Mouse (Mus musculus): Measurements from ENCODE around the gene Eppin. TPM values are rescaled to one million over a fixed set of nuclear protein-coding genes. Genes with fewer than 3 reads are reported as not detected.

Eppin gene
- total and polyA plus RNA-seq, 2 experiments: not detected

GRCm38 (mm10) chr2:164558426-164558825, 35.0 kb downstream of the Eppin start:
- peaks cover 5% of the 10 kb centered on the region for H3K4me1 ChIP-seq (ENCODE audit: control insufficient read depth, insufficient read depth, low read length)
- H3K4me3 ChIP-seq (ENCODE audit: insufficient read depth, low read depth, low read length): no peak overlapping the region
- H3K9ac ChIP-seq (ENCODE audit: low read depth, low read length): no peak overlapping the region
- H3K36me3 ChIP-seq (ENCODE audit: control insufficient read depth, insufficient read depth, low read length): no peaks in the 10 kb centered on the region
- H3K27ac ChIP-seq (replicated peaks; ENCODE audit: insufficient read depth, low read depth, low read length): no peak overlapping the region
- DNase-seq (ENCODE audit: extremely low read depth, low read depth, low spot score): no peak
- no peaks in the 10 kb centered on the region for H3K79me2 ChIP-seq (ENCODE audit: control insufficient read depth, insufficient read depth, low read length)
- TF ChIP-seq CTCF (IDR thresholded peaks at IDR 0.05; ENCODE audit: low read depth, low read length) (no peak), POLR2A (IDR thresholded peaks at IDR 0.05; ENCODE audit: extremely low read depth, insufficient read depth, low read length) (no peak)
- 66% methylated on average over 8 of the region's 8 CpGs for WGBS
- H3K27me3 ChIP-seq (ENCODE audit: control insufficient read depth, insufficient read depth, low read length): no peaks in the 10 kb centered on the region

DNA sequence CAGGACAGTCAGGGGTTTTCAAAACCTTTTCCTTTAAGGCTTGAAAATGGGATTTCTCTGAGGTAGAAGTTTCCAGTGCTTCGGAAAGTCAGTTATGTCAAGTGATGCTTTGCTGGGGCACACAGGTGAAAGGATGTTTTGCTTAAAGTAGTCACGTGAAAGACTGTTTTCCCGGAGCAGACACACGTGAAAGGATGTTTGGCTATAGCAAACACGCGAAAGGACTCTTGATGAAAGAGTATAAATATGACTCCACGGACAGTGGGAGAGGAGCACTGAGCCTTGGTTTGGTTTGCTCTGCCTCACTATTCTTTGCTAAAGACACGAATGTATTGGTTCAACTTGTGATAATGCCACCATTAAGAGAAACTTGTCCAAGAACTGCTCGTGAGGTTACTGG, 41.9 kb downstream of the Eppin start:
- 81% methylated on average over 9 of the region's 9 CpGs for WGBS
- Histone ChIP-seq H3K4me3 (ENCODE audit: insufficient read depth, low read depth, low read length) (no peak overlapping the region), H3K27me3 (ENCODE audit: control insufficient read depth, insufficient read depth, low read length) (peaks cover 6% of the 10 kb centered on the region; the same call in 1 of the 2 replicates), H3K4me1 (ENCODE audit: control insufficient read depth, insufficient read depth, low read length) (no peaks in the 10 kb centered on the region), H3K36me3 (ENCODE audit: control insufficient read depth, insufficient read depth, low read length) (no peaks in the 10 kb centered on the region), H3K27ac (replicated peaks; ENCODE audit: insufficient read depth, low read depth, low read length) (no peak overlapping the region), H3K79me2 (ENCODE audit: control insufficient read depth, insufficient read depth, low read length) (no peaks in the 10 kb centered on the region), H3K9ac (ENCODE audit: low read depth, low read length) (no peak overlapping the region)
- no peak for TF ChIP-seq POLR2A (IDR thresholded peaks at IDR 0.05; ENCODE audit: extremely low read depth, insufficient read depth, low read length)
- TF ChIP-seq CTCF (IDR thresholded peaks at IDR 0.05; ENCODE audit: low read depth, low read length): no peak
- DNase-seq (ENCODE audit: extremely low read depth, low read depth, low spot score): no peak

- no peak for DNase-seq (ENCODE audit: extremely low read depth, low read depth, low spot score)
- Histone ChIP-seq H3K9ac (ENCODE audit: low read depth, low read length) (no peak overlapping the region), H3K4me3 (ENCODE audit: insufficient read depth, low read depth, low read length) (no peak overlapping the region), H3K27ac (replicated peaks; ENCODE audit: insufficient read depth, low read depth, low read length) (no peak overlapping the region), H3K36me3 (ENCODE audit: control insufficient read depth, insufficient read depth, low read length) (no peaks in the 10 kb centered on the region), H3K27me3 (ENCODE audit: control insufficient read depth, insufficient read depth, low read length) (peaks cover 6% of the 10 kb centered on the region; the same call in 1 of the 2 replicates), H3K79me2 (ENCODE audit: control insufficient read depth, insufficient read depth, low read length) (no peaks in the 10 kb centered on the region), H3K4me1 (ENCODE audit: control insufficient read depth, insufficient read depth, low read length) (no peaks in the 10 kb centered on the region)
- no peak for TF ChIP-seq POLR2A (IDR thresholded peaks at IDR 0.05; ENCODE audit: extremely low read depth, insufficient read depth, low read length)
- no peak for TF ChIP-seq CTCF (IDR thresholded peaks at IDR 0.05; ENCODE audit: low read depth, low read length)
- WGBS: 80% methylated on average over 2 of the region's 2 CpGs
Observed at GRCm38 (mm10) chr2:164550895-164551269, 42.5 kb downstream of the Eppin start.

DNA sequence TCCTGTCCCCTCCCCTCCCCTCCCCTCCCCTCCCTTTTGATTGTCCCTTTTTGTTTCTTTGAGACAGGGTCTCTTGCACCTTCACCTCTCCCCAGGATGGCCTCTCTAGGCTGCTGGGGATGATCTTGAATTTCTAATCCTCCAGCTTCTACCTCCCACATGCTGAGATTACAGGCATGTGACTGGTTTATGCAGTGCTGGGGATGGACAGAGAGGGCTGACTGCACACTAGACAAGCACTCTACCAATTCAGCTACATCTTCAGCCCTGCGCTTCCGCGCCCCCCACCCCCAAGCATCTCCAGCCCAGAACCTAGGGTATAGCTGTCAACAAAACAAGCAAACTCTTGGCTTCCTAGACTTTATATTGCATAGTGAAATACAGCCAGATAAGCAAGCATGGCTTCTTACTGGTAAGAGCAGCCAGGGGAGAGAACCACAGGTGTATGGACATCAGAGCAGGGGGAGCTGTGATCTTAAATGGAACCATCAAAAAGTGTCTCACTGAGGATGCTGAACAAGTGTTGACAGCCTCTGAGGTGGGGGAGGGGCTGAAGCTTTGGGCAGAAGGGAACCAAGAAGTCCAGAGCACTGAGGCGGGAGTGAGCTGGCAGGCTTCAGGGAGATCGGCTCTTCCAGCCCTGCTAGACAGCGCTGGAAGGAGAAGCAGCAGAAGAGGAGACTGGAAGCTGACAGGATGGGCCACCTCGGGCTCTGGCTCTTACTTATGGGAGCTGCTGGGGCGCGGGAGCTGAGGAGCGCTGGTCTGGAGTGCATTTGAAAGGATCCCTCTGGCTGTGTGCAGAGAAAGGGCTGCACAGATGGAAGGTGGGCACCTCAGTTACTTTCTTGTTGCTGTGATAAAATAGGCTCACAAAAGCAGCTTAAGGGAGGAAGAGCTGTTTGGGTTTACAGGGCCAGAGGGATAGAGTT, 43.2 kb downstream of the Eppin start:
- no peak for DNase-seq (ENCODE audit: extremely low read depth, low read depth, low spot score)
- H3K27me3 ChIP-seq (ENCODE audit: control insufficient read depth, insufficient read depth, low read length): peaks cover 6% of the 10 kb centered on the region; the same call in 1 of the 2 replicates
- H3K36me3 ChIP-seq (ENCODE audit: control insufficient read depth, insufficient read depth, low read length): no peaks in the 10 kb centered on the region
- TF ChIP-seq POLR2A (IDR thresholded peaks at IDR 0.05; ENCODE audit: extremely low read depth, insufficient read depth, low read length) (no peak), CTCF (IDR thresholded peaks at IDR 0.05; ENCODE audit: low read depth, low read length) (no peak)
- WGBS: 29% methylated on average over 10 of the region's 10 CpGs
- H3K4me1 ChIP-seq (ENCODE audit: control insufficient read depth, insufficient read depth, low read length): no peaks in the 10 kb centered on the region
- H3K79me2 ChIP-seq (ENCODE audit: control insufficient read depth, insufficient read depth, low read length): no peaks in the 10 kb centered on the region
- H3K4me3 ChIP-seq (ENCODE audit: insufficient read depth, low read depth, low read length): no peak overlapping the region
- no peak overlapping the region for H3K27ac ChIP-seq (replicated peaks; ENCODE audit: insufficient read depth, low read depth, low read length)
- no peak overlapping the region for H3K9ac ChIP-seq (ENCODE audit: low read depth, low read length)

GRCm38 (mm10) chr2:164549338-164549737, 44.1 kb downstream of the Eppin start:
- TF ChIP-seq POLR2A (IDR thresholded peaks at IDR 0.05; ENCODE audit: extremely low read depth, insufficient read depth, low read length) (no peak), CTCF (IDR thresholded peaks at IDR 0.05; ENCODE audit: low read depth, low read length) (no peak)
- no peak overlapping the region for H3K9ac ChIP-seq (ENCODE audit: low read depth, low read length)
- no peaks in the 10 kb centered on the region for H3K36me3 ChIP-seq (ENCODE audit: control insufficient read depth, insufficient read depth, low read length)
- no peaks in the 10 kb centered on the region for H3K79me2 ChIP-seq (ENCODE audit: control insufficient read depth, insufficient read depth, low read length)
- no peak overlapping the region for H3K4me3 ChIP-seq (ENCODE audit: insufficient read depth, low read depth, low read length)
- H3K4me1 ChIP-seq (ENCODE audit: control insufficient read depth, insufficient read depth, low read length): no peaks in the 10 kb centered on the region
- DNase-seq (ENCODE audit: extremely low read depth, low read depth, low spot score): no peak
- 40% methylated on average over 4 of the region's 4 CpGs for WGBS
- peaks cover 6% of the 10 kb centered on the region; the same call in 1 of the 2 replicates for H3K27me3 ChIP-seq (ENCODE audit: control insufficient read depth, insufficient read depth, low read length)
- no peak overlapping the region for H3K27ac ChIP-seq (replicated peaks; ENCODE audit: insufficient read depth, low read depth, low read length)

All from liver, adult 2 months (tissue).